Mouse (Mus musculus): ENCODE measurements around the gene Tle1.

GRCm38 (mm10) chr4:72162445-72163218, 38.1 kb downstream of the Tle1 start:
- no peak for TF ChIP-seq POLR2A (IDR thresholded peaks at IDR 0.05; ENCODE audit: extremely low read depth, insufficient read depth, low read length)
- no peak for TF ChIP-seq CTCF (IDR thresholded peaks at IDR 0.05; ENCODE audit: low read depth, low read length)
